Mouse (Mus musculus): ENCODE measurements around the gene Gm10031. TPM values are rescaled to one million over a fixed set of nuclear protein-coding genes. Genes with fewer than 3 reads are reported as not detected.
"Not testable (repeated sequence)": the region's sequence is repeated elsewhere in the genome, so short reads cannot be mapped to it uniquely, and the experiment has no call there.

Gene Gm10031
- total RNA-seq (2018; cell fraction: chromatin; rRNA removed), result 1 to 10 TPM; 1.8 to 8.4 (median 4.8) TPM
- total RNA-seq (2018; cell fraction: cytosol; rRNA removed), result 1 to 10 TPM; 2.1 to 5.1 (median 3.7) TPM
- total RNA-seq (2018; cell fraction: nucleus; rRNA removed), result 10 to 100 TPM in 1 of 26 experiments, 1 to 10 TPM in 25; 1.0 to 12.0 (median 3.2) TPM
- 1.9 to 4.4 TPM (median 3.8 TPM) in 3 replicates for polyA plus RNA-seq (2018)

DNA sequence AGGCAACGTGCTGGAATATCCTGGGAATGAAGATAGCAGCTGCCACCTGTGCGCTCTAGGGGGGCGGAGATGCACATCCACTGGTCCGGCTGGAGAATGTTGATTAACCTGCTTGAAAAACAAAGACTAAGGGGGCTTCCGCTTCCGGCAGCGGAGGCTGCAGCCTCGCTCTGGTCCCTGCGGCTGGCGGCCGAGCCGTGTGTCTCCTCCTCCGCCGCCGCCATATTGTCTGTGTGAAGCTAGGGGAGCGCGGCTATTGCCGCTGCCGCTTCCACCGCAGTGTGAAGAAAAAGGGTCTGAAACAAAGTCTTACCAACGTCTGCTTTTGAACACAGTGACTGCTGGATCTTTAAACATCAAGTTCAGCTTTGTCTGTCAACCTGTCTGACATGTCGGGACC, at the start of gene Gm10031:
Gene Gm10031, plus strand, starts transcription at position 171 of the 400 bp plus-strand sequence.
- WGBS (ENCODE audit: missing documents), result 96% methylated on average over 7 of the region's 22 CpGs
- not testable (repeated sequence) for H3K79me2 ChIP-seq (ENCODE audit: inconsistent target)

DNA sequence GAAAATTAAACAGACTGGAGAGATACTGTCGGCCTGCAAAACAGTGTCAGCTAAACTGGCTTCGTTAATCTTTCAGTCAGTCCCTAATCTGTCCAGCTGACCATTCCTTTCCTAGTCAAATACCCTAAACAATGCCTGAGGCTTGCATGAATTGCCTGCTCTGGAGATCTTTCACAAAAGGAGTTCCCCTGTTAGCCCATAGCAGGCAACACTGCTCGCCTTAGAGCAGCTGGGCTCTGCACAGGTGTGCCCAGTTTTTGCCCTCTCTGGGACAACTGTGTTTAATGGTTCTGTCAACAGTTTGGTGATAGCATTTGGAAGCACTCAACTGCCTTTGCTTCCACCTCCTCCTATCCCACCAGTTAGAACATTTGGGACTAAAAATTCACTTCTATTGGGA, 49.0 kb upstream of the Gm10031 start:
- Histone ChIP-seq H3K27ac (no peak overlapping the region), H3K4me3 (ENCODE audit: inconsistent target) (no peak overlapping the region), H3K79me2 (ENCODE audit: inconsistent target) (peaks cover 36% of the 10 kb centered on the region), H3K36me3 (ENCODE audit: inconsistent target) (no peaks in the 10 kb centered on the region)
- WGBS (ENCODE audit: missing documents), result 85% methylated on average over 3 of the region's 3 CpGs

More for the DNA sequence above, at the start of gene Gm10031:
- H3K36me3 ChIP-seq (ENCODE audit: inconsistent target); H3K4me3 ChIP-seq (ENCODE audit: inconsistent target); H3K27ac ChIP-seq: not testable (repeated sequence)

DNA sequence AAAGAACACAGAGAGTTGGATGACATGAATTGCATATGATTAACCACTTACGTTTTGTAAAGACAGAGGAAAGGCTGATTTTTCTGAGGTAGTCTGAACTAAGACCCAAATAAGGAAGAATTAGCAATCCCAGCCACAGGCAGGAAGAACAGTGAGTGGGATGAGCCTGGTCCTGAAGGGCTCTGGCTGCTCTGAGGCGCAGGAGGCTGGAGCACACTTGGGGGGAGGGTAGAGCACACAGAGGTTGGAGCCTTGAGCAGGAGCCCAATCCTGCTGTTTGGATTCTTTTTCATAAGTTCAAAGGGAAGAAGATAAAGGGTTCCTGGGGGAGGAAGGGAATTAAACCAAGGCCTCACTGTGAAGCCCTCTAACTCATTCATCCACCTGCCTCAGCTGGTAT, 47.8 kb upstream of the Gm10031 start:
- Histone ChIP-seq H3K4me3 (ENCODE audit: inconsistent target) (no peak overlapping the region), H3K36me3 (ENCODE audit: inconsistent target) (no peaks in the 10 kb centered on the region), H3K79me2 (ENCODE audit: inconsistent target) (peaks cover 25% of the 10 kb centered on the region), H3K27ac (no peak overlapping the region)
- 84% methylated on average over 2 of the region's 2 CpGs for WGBS (ENCODE audit: missing documents)

DNA sequence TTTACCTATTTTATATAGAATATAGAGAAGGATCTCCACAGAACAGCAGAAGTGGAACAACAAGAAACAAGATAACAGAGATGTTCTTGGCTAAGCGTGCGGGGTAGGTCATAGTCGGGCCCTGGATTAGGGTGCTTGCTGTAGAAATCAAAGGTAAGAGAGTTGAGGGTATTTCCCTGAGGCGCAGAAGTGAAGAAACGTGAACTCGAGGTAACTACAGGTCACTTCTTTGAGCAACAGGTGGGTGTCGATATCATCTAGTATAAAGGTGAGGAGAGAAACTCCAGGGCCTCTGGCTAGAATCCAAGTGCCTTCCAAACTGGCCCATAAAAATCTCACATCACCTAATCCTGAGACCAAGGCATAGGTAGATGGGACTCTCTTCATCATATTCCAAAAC, 47.3 kb upstream of the Gm10031 start:
- H3K27ac ChIP-seq, result no peak overlapping the region
- WGBS (ENCODE audit: missing documents), result 95% methylated on average over 7 of the region's 7 CpGs
- H3K79me2 ChIP-seq (ENCODE audit: inconsistent target), result peaks cover 24% of the 10 kb centered on the region
- no peak overlapping the region for H3K4me3 ChIP-seq (ENCODE audit: inconsistent target)
- H3K36me3 ChIP-seq (ENCODE audit: inconsistent target), result no peaks in the 10 kb centered on the region

DNA sequence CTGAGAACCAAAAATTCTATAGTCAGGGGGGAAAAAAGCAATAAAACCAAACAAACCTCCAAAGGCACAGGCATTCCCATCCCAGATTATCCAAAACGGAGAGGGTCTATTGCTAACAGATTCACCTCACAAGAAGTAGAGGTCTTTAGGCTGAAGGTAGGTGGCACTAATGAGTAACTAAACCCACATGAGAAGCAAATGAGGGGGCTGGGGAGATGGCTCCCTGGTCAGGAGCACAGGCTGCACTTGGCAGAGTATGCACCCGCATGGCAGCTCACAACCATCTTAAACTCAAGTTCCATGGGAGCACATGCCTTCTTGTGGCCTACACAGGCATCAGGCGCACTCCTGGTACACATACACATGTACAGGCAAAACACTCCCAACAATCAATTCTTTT, 42.0 kb upstream of the Gm10031 start:
- Histone ChIP-seq H3K4me3 (ENCODE audit: inconsistent target) (no peak overlapping the region), H3K36me3 (ENCODE audit: inconsistent target) (no peaks in the 10 kb centered on the region), H3K79me2 (ENCODE audit: inconsistent target) (no peaks in the 10 kb centered on the region), H3K27ac (no peak overlapping the region)
- 94% methylated on average over 3 of the region's 3 CpGs for WGBS (ENCODE audit: missing documents)

GRCm38 (mm10) chr1:156487498-156487897, 36.3 kb upstream of the Gm10031 start:
- 99% methylated on average over 6 of the region's 7 CpGs for WGBS (ENCODE audit: missing documents)
- Histone ChIP-seq H3K79me2 (ENCODE audit: inconsistent target) (no peaks in the 10 kb centered on the region), H3K4me3 (ENCODE audit: inconsistent target) (no peak overlapping the region), H3K36me3 (ENCODE audit: inconsistent target) (no peaks in the 10 kb centered on the region), H3K27ac (no peak overlapping the region)

DNA sequence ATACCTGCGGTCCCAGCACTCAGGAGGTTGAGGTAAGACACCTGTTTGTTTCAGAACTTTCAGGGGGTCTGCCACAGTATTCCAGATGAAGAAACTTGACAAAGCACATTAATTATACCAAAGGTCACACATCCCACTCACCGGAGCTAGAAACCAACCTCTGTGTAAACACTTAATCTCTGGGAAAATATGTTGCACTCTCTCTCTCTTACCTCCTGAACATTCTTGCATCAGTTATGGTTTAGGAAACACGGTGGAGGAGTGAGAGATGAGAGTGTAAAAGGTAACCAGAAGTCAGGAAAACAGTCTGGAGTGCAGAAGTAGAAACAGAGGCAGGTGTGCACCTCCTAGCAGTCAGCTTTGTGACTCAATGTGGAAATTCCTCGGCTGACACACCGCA, 35.8 kb upstream of the Gm10031 start:
- 91% methylated on average over 5 of the region's 5 CpGs for WGBS (ENCODE audit: missing documents)
- Histone ChIP-seq H3K4me3 (ENCODE audit: inconsistent target) (no peak overlapping the region), H3K36me3 (ENCODE audit: inconsistent target) (no peaks in the 10 kb centered on the region), H3K79me2 (ENCODE audit: inconsistent target) (no peaks in the 10 kb centered on the region), H3K27ac (no peak overlapping the region)

- Histone ChIP-seq H3K27ac (no peak overlapping the region), H3K36me3 (ENCODE audit: inconsistent target) (no peaks in the 10 kb centered on the region), H3K79me2 (ENCODE audit: inconsistent target) (no peaks in the 10 kb centered on the region), H3K4me3 (ENCODE audit: inconsistent target) (no peak overlapping the region)
- WGBS (ENCODE audit: missing documents), result 43% methylated on average over 4 of the region's 4 CpGs
Observed at GRCm38 (mm10) chr1:156491226-156491796, 32.5 kb upstream of the Gm10031 start.

GRCm38 (mm10) chr1:156495025-156495424, 28.8 kb upstream of the Gm10031 start:
- WGBS (ENCODE audit: missing documents), result 91% methylated on average over 8 of the region's 8 CpGs
- no peaks in the 10 kb centered on the region for H3K36me3 ChIP-seq (ENCODE audit: inconsistent target)
- no peak overlapping the region for H3K27ac ChIP-seq
- H3K79me2 ChIP-seq (ENCODE audit: inconsistent target), result no peaks in the 10 kb centered on the region
- no peak overlapping the region for H3K4me3 ChIP-seq (ENCODE audit: inconsistent target)

DNA sequence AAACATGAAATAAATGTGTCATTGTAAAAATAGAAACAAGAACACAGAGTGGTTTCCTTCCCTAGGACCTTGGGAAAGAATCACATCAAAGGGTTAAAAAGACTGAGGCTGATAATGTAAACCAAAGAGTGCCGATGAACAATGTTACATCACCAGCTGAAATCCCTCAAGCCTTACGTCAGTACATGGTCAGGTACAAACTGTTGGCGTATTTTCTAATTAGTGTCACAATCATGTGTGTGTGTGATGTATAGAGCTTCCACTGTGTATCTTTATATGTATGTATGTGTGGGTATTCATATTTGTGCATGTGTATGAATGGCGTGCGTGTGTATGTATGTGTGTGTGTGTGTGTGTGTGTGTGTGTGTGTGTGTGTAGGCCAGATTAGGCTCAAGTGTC, 26.9 kb upstream of the Gm10031 start:
- Histone ChIP-seq H3K27ac (no peak overlapping the region), H3K4me3 (ENCODE audit: inconsistent target) (no peak overlapping the region), H3K79me2 (ENCODE audit: inconsistent target) (no peaks in the 10 kb centered on the region), H3K36me3 (ENCODE audit: inconsistent target) (no peaks in the 10 kb centered on the region)
- 80% methylated on average over 5 of the region's 5 CpGs for WGBS (ENCODE audit: missing documents)

DNA sequence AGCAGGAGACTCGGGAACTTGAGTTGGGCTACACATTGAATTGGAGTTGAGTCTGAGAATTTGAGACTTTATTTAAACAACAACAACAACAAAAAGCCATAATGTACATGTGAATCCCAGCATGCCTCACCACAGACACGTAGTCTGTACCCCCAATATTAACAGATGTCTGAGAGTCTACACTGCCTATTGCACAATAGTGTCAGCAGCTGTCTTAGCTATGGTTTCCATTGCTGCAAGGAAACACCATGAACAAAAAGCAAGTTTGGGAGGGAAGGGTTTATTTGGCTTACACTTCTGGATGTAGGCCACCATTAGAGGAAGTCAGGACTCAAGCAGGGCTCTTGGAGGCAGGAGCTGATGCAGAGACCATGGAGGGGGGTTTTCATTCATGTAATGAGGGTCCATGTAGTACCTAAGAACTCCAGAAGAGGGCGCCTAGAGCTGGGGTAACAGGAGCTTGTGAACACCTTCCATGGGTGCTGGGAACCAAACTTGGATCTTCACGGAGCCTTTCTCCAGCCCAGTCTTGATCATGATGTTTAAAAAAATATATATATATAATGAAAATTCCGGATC, 18.8 kb upstream of the Gm10031 start:
- Histone ChIP-seq H3K4me3 (ENCODE audit: inconsistent target) (no peak overlapping the region), H3K36me3 (ENCODE audit: inconsistent target) (no peaks in the 10 kb centered on the region), H3K79me2 (ENCODE audit: inconsistent target) (no peaks in the 10 kb centered on the region), H3K27ac (no peak overlapping the region)
- WGBS (ENCODE audit: missing documents), result 71% methylated on average over 5 of the region's 5 CpGs

GRCm38 (mm10) chr1:156505901-156506300, 17.9 kb upstream of the Gm10031 start:
- WGBS (ENCODE audit: missing documents), result 93% methylated on average over 2 of the region's 2 CpGs
- Histone ChIP-seq H3K79me2 (ENCODE audit: inconsistent target) (no peaks in the 10 kb centered on the region), H3K27ac (no peak overlapping the region), H3K36me3 (ENCODE audit: inconsistent target) (no peaks in the 10 kb centered on the region), H3K4me3 (ENCODE audit: inconsistent target) (no peak overlapping the region)

DNA sequence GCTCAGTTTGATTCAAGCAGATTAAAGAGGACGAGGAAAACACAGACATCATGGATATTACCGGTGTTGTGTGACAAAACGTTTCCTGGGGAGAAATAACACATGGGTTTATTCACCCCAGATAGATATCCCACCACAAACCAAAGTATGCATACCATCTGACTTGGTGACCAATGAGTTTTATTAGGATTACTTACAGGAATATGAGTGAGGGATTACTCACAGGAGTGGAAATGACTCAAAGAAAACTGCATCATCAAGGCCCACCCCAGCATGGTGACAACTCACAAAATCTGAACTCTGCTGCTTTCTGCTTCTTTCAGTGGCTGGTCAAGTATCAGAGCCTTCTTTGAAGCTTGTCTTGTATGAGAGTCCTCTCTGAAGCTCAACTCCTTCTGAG, 16.1 kb upstream of the Gm10031 start:
- Histone ChIP-seq H3K4me3 (ENCODE audit: inconsistent target) (no peak overlapping the region), H3K27ac (no peak overlapping the region), H3K36me3 (ENCODE audit: inconsistent target) (no peaks in the 10 kb centered on the region), H3K79me2 (ENCODE audit: inconsistent target) (no peaks in the 10 kb centered on the region)
- WGBS (ENCODE audit: missing documents), result 94% methylated on average over 3 of the region's 3 CpGs

DNA sequence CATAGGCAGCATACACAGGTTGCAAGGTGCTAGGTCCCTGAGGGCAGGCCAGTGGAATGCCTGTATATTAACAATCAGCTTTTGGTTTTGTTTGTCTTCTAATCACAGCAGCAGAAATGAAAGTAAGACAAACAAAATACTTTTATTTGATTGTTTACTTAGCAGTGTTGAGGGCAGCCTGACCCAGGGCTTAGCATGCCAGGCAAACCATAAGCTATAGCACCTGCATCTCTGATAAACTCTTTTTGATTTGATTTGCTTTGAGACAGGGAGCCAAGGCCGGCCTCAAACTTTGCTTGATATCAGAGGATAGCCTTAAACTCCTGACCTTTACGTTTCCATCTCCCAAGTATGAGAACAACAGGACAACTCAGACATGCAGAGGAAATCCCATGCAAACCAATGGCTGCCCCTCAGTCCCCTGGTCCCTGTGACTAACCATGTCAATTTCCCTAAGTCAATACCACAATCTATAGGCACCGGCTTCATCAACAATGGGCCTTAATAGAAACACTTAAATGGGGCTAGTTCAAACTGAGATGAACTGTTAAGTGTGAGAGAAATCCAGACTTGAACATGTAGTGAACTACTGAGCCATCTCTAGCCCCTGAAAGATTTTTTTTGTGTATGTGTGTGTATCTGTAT, 3.6 kb upstream of the Gm10031 start:
- WGBS (ENCODE audit: missing documents), result 93% methylated on average over 3 of the region's 3 CpGs
- Histone ChIP-seq H3K27ac (no peak overlapping the region), H3K79me2 (ENCODE audit: inconsistent target) (no peaks in the 10 kb centered on the region), H3K36me3 (ENCODE audit: inconsistent target) (no peaks in the 10 kb centered on the region), H3K4me3 (ENCODE audit: inconsistent target) (no peak overlapping the region)

- 45% methylated on average over 11 of the region's 15 CpGs for WGBS (ENCODE audit: missing documents)
- H3K4me3 ChIP-seq (ENCODE audit: inconsistent target), result no peak overlapping the region
- H3K79me2 ChIP-seq (ENCODE audit: inconsistent target), result no peaks in the 10 kb centered on the region
- H3K27ac ChIP-seq, result no peak overlapping the region
- H3K36me3 ChIP-seq (ENCODE audit: inconsistent target), result no peaks in the 10 kb centered on the region
Observed at GRCm38 (mm10) chr1:156521796-156522517, 1.9 kb upstream of the Gm10031 start.
